Mouse (Mus musculus) gastrocnemius, adult 8-10 months (tissue): Measurements from ENCODE around the gene Svs6. TPM values are rescaled to one million over a fixed set of nuclear protein-coding genes. Genes with fewer than 3 reads are reported as not detected.
"Not testable (repeated sequence)": the region's sequence is repeated elsewhere in the genome, so short reads cannot be mapped to it uniquely, and the experiment has no call there.

Experiments used
- DNase-seq, 2 experiments: peaks; one replicate each; pipeline ENCODE4 v3.0.0; 2022; ENCODE audit warnings: low spot score in 2 of 2
- total RNA-seq, 4 experiments: library from RNA; stranded (reverse); gene quantifications; 2 replicates each; pipeline ENCODE4 v1.2.4; 2022

Svs6 gene
- not detected for total RNA-seq

GRCm38 (mm10) chr2:164316451-164316850 is at the start of gene Svs6:
Gene Svs6 (plus strand): TSS chr2:164316751.
- not testable (repeated sequence) for DNase-seq

GRCm38 (mm10) chr2:164278359-164278758 is 38.2 kb upstream of the Svs6 start, which contains the start of gene Svs4:
Gene Svs4 (minus strand): TSS chr2:164278459.
- DNase-seq, result no peak

- not testable (repeated sequence) for DNase-seq
These were observed 27.6 kb upstream of the Svs6 start, which contains the start of gene Svs3a for GRCm38 (mm10) chr2:164288968-164289367. Gene Svs3a (plus strand): TSS chr2:164289268.

- no peak for DNase-seq
These were observed 4.0 kb upstream of the Svs6 start for GRCm38 (mm10) chr2:164312599-164312998.

GRCm38 (mm10) chr2:164315460-164315859 is 1.1 kb upstream of the Svs6 start:
- not testable (repeated sequence) for DNase-seq

- DNase-seq, result no peak
These were observed 4.4 kb downstream of the Svs6 start for GRCm38 (mm10) chr2:164320983-164321382.

- DNase-seq, result not testable (repeated sequence)
These were observed 15.9 kb downstream of the Svs6 start, which contains the start of gene Svs5 for GRCm38 (mm10) chr2:164332440-164332839. Gene Svs5 (plus strand): TSS chr2:164332740.

GRCm38 (mm10) chr2:164343732-164344131 is 27.2 kb downstream of the Svs6 start:
- not testable (repeated sequence) for DNase-seq

- DNase-seq, result not testable (repeated sequence)
These were observed 31.1 kb downstream of the Svs6 start for GRCm38 (mm10) chr2:164347697-164348096.

GRCm38 (mm10) chr2:164348980-164349379 is 32.4 kb downstream of the Svs6 start:
- DNase-seq, result no peak

- DNase-seq, result no peak
These were observed 36.1 kb downstream of the Svs6 start for GRCm38 (mm10) chr2:164352697-164353096.

GRCm38 (mm10) chr2:164353356-164353755 is 36.8 kb downstream of the Svs6 start:
- DNase-seq, result no peak

GRCm38 (mm10) chr2:164356177-164356967 is 39.8 kb downstream of the Svs6 start:
- DNase-seq, result no peak

GRCm38 (mm10) chr2:164358373-164358772 is 41.8 kb downstream of the Svs6 start:
- no peak for DNase-seq

- DNase-seq, result no peak
These were observed 42.5 kb downstream of the Svs6 start for GRCm38 (mm10) chr2:164359031-164359430.

- DNase-seq, result no peak
These were observed 43.1 kb downstream of the Svs6 start for GRCm38 (mm10) chr2:164359668-164360067.

GRCm38 (mm10) chr2:164360974-164361657 is 44.6 kb downstream of the Svs6 start:
- no peak for DNase-seq

GRCm38 (mm10) chr2:164366947-164367346 is 50.4 kb downstream of the Svs6 start:
- no peak for DNase-seq
